Mouse (Mus musculus): ENCODE measurements around the gene Palmd.

- no peak for TF ChIP-seq POLR2A (IDR thresholded peaks at IDR 0.05; ENCODE audit: insufficient read depth, low read depth, low read length)
- no peak for TF ChIP-seq CTCF (IDR thresholded peaks at IDR 0.05; ENCODE audit: insufficient read depth, low read depth, low read length)
Observed at GRCm38 (mm10) chr3:117001686-117002485, 33.1 kb upstream of the Palmd start.

Measured in olfactory bulb, adult 2 months (tissue).